Mouse (Mus musculus) cerebellum, postnatal 36 days (tissue): ENCODE data around the gene Krtap17-1.

Experiments used
- DNase-seq, 2 experiments: peaks; one replicate each; pipeline ENCODE4 v3.0.0; 2021 to 2022; ENCODE audit warnings: mixed read lengths in 2 of 2

The Krtap17-1 gene

DNA sequence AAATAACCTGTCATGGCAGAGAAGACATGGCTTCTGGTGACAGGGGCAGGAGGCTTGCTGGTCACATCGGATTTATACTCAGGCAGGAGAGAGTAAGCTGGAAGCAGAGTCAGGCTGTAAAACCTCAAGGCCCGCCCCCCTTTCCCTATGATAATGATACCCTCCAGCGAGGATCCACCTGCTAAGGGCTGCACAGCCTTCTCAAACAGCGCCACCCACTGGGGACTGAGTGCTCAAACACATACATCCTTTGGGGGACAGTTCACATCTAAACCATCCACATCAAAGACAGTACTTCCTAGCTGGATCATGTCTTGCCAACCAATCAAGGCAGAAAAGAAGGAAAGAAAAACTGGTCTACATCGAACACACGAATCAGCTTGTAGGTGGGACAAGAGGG is 29.6 kb downstream of the Krtap17-1 start:
- no peak for DNase-seq

DNA sequence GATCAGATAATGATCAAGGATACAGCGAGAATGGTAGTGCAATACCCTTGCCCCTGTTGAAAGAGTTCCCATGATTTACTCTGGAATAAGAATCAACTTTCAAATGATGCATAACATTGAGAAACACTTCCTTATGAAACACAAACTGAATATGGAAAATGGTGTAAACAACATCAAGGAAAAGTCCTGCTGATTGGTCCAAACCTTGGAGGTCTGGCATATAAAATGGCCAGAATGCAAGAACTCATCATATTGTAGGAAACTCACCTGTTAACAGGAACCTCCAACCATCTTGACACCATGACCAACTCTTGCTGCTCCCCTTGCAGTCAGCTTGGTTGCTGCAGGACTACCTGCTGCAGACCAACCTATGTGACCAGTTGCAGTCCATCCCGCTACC is 45.6 kb downstream of the Krtap17-1 start, which contains the start of gene Krtap9-5:
Krtap9-5 (plus strand) TSS at position 301 of the 400 bp plus-strand sequence.
- no peak for DNase-seq
